Mouse (Mus musculus) cerebellum, adult 11 months (tissue): ENCODE results near the gene Icam2.
"Not testable (repeated sequence)": the region's sequence is repeated elsewhere in the genome, so short reads cannot be mapped to it uniquely, and the experiment has no call there.

Experiments used
- DNase-seq: peaks from one replicate; pipeline ENCODE4 v3.0.0; 2022

The Icam2 gene

DNA sequence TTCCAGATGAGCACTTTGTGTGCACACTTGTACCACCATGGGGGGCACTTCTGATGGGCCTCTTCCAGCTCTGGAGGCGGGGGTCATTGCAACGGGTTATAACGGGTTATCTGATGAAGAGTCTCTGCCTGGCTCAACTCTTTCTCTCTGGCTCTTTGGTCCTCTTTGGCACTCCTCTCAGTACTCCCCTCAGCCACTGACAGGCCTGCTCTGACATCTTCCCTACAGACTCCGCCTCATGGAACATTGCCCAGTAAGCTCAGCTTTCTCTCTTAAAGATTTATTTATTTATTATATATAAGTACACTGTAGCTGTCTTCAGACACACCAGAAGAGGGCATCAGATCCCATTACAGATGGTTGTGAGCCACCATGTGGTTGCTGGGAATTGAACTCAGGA, 48.6 kb downstream of the Icam2 start:
- DNase-seq = not testable (repeated sequence)

DNA sequence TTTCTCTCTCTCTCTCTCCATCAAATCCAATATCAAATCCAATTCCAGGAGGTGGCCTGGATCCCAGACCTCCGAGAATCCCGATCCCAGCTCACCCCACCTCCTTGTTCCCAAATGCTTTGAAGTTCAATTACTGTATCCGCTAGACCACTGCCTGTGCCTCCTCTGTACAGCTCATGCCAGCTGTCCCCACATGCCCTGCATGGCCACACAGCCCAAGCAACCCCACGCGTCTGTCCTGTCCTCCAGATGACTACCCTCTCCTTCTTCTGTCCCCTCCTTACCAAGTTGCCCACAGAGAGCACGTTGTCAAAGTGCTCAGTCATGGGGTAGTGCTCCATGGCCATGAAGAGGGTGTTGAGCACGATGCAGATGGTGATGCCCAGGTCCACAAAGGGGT, 49.0 kb downstream of the Icam2 start:
- DNase-seq = no peak

DNA sequence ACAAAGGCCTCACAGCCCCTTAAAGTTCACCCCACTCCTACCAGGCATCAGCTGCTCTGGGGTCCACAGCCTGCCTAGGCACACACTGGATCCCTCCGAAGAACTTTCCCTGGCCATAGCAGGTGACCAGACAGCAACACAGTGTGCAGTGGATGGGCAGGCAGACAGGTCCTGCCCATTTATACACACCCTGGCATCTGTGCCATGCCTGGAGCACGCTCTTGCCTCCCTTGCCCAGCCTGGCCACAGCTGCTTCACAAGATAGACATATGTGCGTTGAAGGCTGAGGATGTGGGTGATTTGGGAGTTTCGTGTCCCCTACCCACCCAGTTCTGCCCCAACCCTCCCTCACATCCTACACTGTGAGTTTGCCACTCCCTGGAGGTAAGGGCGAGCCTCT, 49.8 kb downstream of the Icam2 start:
- DNase-seq = no peak

DNA sequence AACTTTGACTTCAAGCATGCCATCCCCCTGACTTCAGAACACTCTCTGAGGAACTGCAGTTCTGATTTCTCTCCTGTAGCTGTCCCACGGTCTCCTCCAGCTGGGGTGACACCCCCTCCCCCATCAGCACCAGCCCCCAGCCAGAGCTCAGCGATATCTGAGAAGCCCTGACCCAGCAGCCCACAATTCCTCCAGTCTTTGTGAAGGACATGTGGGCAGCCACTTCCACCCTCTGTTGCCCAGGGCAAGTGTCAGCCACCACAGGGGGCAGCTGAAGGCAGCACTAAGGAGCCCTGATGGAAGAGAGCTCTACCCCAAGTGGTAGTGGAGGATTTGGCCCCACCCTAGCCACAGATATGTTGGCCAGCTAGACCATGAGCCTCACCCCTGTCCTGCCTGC, 53.8 kb downstream of the Icam2 start:
- DNase-seq = no peak

DNA sequence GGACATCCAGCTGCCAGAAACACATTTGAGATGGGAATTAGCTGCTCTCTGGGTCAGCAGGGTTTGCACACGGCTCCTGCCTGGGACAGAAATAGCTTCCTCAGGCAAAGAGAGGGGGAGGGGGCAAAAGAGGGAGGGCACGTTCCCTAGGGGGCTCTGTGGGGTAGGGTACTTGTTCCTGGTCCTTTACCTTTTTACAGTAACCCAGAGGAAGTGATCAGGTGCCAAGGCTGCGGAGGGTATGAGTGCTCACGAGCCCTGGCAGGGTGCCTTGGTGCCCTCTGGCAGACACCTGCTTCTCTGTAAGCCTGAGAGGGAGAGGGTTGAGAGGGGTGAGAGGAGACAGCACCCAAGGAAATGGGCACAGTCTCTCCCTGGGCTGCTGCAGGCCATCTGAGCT, 55.4 kb downstream of the Icam2 start:
- no peak for DNase-seq

DNA sequence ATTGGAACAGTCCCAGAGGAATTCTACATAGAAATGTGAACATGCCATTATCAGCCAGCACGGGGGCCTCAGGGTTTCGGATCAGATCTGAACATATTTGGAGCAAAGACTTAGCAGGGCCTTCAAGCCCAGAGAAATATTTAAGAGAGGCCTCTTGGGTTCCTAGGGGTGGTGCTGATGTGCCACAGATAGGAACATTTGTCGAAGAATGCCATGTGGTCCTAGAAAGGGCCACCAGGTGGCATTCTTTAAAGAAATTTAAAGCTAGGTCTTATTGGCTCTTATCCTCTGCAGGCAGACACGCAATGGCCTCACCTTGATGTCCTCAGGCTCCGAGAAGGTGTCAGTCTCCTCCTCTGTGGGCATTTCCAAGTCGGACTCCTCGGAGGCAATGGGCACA, 58.2 kb downstream of the Icam2 start:
- peak; percentile 16 for DNase-seq

DNA sequence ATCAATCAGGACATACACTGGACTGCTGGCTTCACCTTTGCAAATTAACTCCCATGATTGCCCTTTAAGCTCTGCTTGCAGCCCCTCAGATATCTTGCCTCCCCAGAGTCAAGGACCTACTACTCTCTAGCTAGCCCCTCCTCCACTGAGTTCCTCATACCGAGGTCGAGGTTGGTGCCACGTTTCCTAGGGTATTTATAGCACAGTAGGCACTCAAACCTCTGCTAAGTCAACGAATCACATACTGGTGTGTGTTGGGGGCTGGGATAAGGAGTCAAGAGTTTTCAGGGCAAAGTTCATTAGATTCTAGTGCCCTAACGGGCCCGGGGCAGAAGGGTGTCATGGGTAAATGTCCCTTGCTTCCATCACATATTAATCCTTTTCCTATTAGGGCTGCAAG, 58.7 kb downstream of the Icam2 start:
- no peak for DNase-seq

DNA sequence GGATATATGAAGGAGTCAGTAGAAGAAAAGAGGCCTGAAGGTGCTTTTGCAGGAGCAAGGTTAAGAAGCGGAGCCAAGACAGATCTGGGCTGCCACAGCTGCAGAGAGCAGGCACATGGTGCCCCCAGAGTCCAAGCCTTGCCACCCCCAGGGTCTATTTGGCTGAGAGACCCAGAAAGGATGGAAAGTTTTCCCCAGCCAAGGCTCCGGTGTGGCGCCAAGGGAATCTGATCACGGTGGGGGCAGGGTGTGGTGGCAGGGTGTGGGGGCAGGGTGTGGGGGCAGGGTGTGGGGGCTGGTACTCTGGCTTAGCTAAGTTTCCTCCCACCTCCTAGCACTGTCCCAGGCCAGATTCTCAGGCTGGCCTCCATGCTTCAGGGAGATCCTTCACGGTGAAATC, 59.4 kb downstream of the Icam2 start:
- no peak for DNase-seq
